In genomic region chr13:97295101-97295852, GRCm38 (mm10) we compare ENCODE assay signal across 8 mouse cellular contexts. TPM values are rescaled to one million over a fixed set of nuclear protein-coding genes. Genes with fewer than 3 reads are reported as not detected.
A peak's percentile ranks its signal among the peaks of the same experiment; 100 is the strongest.
DNase-seq lines count a peak whose midpoint lies in the region; ATAC-seq lines count a peak whose summit lies in the region.

No protein-coding gene starts in this region.

- peak overlapping the region; percentile 53 for H3K27ac ChIP-seq in kidney, embryonic 16.5 days (ENCODE audit: low read length)

- no peaks in the 10 kb centered on the region for H3K9me3 ChIP-seq in kidney, embryonic 16.5 days (ENCODE audit: low read length)

- intact Hi-C loops in left cerebral cortex, postnatal 36 days (cut with DNase I): no loop called here

- WGBS in kidney, embryonic 16.5 days: 57% methylated on average over 9 of the region's 9 CpGs

- no peaks in the 10 kb centered on the region for H3K36me3 ChIP-seq in kidney, embryonic 16.5 days (ENCODE audit: insufficient read depth, low read length)

- H3K4me1 ChIP-seq in kidney, embryonic 16.5 days (ENCODE audit: insufficient read depth, low read length): peaks cover 15% of the 10 kb centered on the region

- H3K4me2 ChIP-seq in kidney, embryonic 16.5 days (replicated peaks; ENCODE audit: low read depth, low read length): no peak overlapping the region

- 0 out of 2 replicates have a peak, but pooled peaks have one; percentile 36 for ATAC-seq in kidney, embryonic 16.5 days (ENCODE audit: low FRiP score, low TSS enrichment)

- H3K27me3 ChIP-seq in kidney, embryonic 16.5 days (ENCODE audit: insufficient read depth, low read length): no peaks in the 10 kb centered on the region

- H3K4me3 ChIP-seq in kidney, embryonic 16.5 days (ENCODE audit: low read length): no peak overlapping the region

- no peak overlapping the region for H3K9ac ChIP-seq in kidney, embryonic 16.5 days (replicated peaks; ENCODE audit: low read length)

- peak; percentile 43 for DNase-seq in gastrocnemius, adult 18-20 months (ENCODE audit: low spot score)
- no peak for DNase-seq in gastrocnemius, postnatal 10 days
- peak; percentile 99 for DNase-seq in heart, adult 11 months
- DNase-seq in ovary, postnatal 36 days (ENCODE audit: low spot score): peak; percentile 42
- DNase-seq in left cerebral cortex, postnatal 36 days (ENCODE audit: low spot score in 2 of 2): no peak
- no peak for DNase-seq in left cerebral cortex, adult 9 months (ENCODE audit: low spot score in 2 of 2)
- no peak for DNase-seq in right cerebral cortex, adult 2 months (ENCODE audit: low spot score in 2 of 2)

RNA-seq across cellular contexts. Expression of gene Enc1, which starts 54.4 kb away (rescaled TPM):
- total RNA-seq in gastrocnemius, adult 18-20 months (2021): 1 to 10 TPM; 2.4 to 2.6 TPM
- total RNA-seq in gastrocnemius, postnatal 10 days (2021): 1 to 10 TPM; 6.4 to 8.2 TPM
- polyA plus RNA-seq in kidney, embryonic 16.5 days (2015; fragmentation: Nextera tagmentation; extraction: Ambion mirVana): 13.7 and 14.3 TPM in 2 replicates
- total RNA-seq in left cerebral cortex, postnatal 36 days (2021): 100 to 1,000 TPM; 570 to 627 TPM

Comparison
In these comparisons a context has a peak if more than half of its experiments do, and no peak if none do; other contexts are left out.
1. DNase-seq: peak in gastrocnemius, adult 18-20 months (single experiment), heart, adult 11 months (single experiment) and ovary, postnatal 36 days (single experiment); none in gastrocnemius, postnatal 10 days (single experiment), left cerebral cortex, postnatal 36 days (0 of 2), left cerebral cortex, adult 9 months (0 of 2) and right cerebral cortex, adult 2 months (0 of 2).
2. RNA of gene Enc1, which starts 54.4 kb away (total RNA-seq): 570 to 627 TPM in left cerebral cortex, postnatal 36 days; 6.4 to 8.2 TPM in gastrocnemius, postnatal 10 days and 2.4 to 2.6 TPM in gastrocnemius, adult 18-20 months; every median in the first group is over 10 times any median in the second.